Mouse (Mus musculus): ENCODE measurements around the gene Nrg3.

- TF ChIP-seq POLR2A (IDR thresholded peaks at IDR 0.05; ENCODE audit: borderline replicate concordance, extremely low read depth, low read depth, low read length) (no peak), CTCF (IDR thresholded peaks at IDR 0.05; ENCODE audit: insufficient read depth, low read length) (no peak)
These were observed 232.6 kb downstream of the Nrg3 start for GRCm38 (mm10) chr14:39240267-39240666.
